Mouse (Mus musculus): ENCODE data around the gene Lcorl. TPM values are rescaled to one million over a fixed set of nuclear protein-coding genes. Genes with fewer than 3 reads are reported as not detected.

Lcorl gene
- polyA plus RNA-seq, 1 experiment from 2014 or later, result 51.1 TPM

GRCm38 (mm10) chr5:45685243-45685642 is 172.2 kb downstream of the Lcorl start:
- WGBS, result 91% methylated on average over 2 of the region's 2 CpGs

GRCm38 (mm10) chr5:45683388-45683787 is 174.0 kb downstream of the Lcorl start:
- Histone ChIP-seq H3K27me3 (replicated peaks; ENCODE audit: control insufficient read depth, insufficient read depth, low read length) (no peaks in the 10 kb centered on the region), H3K4me2 (ENCODE audit: low read length) (no peak overlapping the region), H3K36me3 (ENCODE audit: control insufficient read depth, insufficient read depth, low read length) (peaks cover 11% of the 10 kb centered on the region; the same call in 1 of the 2 replicates), H3K9me3 (replicated peaks; ENCODE audit: control insufficient read depth, low read length) (no peaks in the 10 kb centered on the region), H3K27ac (ENCODE audit: low read depth, low read length) (no peak overlapping the region), H3K4me3 (ENCODE audit: low read depth, low read length) (no peak overlapping the region), H3K4me1 (ENCODE audit: control insufficient read depth, insufficient read depth, low read length) (no peaks in the 10 kb centered on the region), H3K9ac (ENCODE audit: low read length) (no peak overlapping the region)
- ATAC-seq, result no peak
- no peak for DNase-seq (ENCODE audit: low spot score)
- WGBS, result 92% methylated on average over 1 of the region's 1 CpGs

More at GRCm38 (mm10) chr5:45685243-45685642, 172.2 kb downstream of the Lcorl start:
- no peaks in the 10 kb centered on the region for H3K4me1 ChIP-seq (ENCODE audit: control insufficient read depth, insufficient read depth, low read length)
- no peak for DNase-seq (ENCODE audit: low spot score)
- no peak for ATAC-seq
- H3K36me3 ChIP-seq (ENCODE audit: control insufficient read depth, insufficient read depth, low read length), result 0 out of 2 replicates have a peak, but pooled peaks cover 14% of the 10 kb centered on the region
- no peaks in the 10 kb centered on the region for H3K27me3 ChIP-seq (replicated peaks; ENCODE audit: control insufficient read depth, insufficient read depth, low read length)
- no peak overlapping the region for H3K9ac ChIP-seq (ENCODE audit: low read length)
- H3K27ac ChIP-seq (ENCODE audit: low read depth, low read length), result no peak overlapping the region
- no peak overlapping the region for H3K4me2 ChIP-seq (ENCODE audit: low read length)
- H3K4me3 ChIP-seq (ENCODE audit: low read depth, low read length), result no peak overlapping the region
- H3K9me3 ChIP-seq (replicated peaks; ENCODE audit: control insufficient read depth, low read length), result no peaks in the 10 kb centered on the region

GRCm38 (mm10) chr5:45679955-45680354 is 177.5 kb downstream of the Lcorl start:
- no peak overlapping the region for H3K4me3 ChIP-seq (ENCODE audit: low read depth, low read length)
- no peak for ATAC-seq
- no peaks in the 10 kb centered on the region for H3K9me3 ChIP-seq (replicated peaks; ENCODE audit: control insufficient read depth, low read length)
- H3K4me2 ChIP-seq (ENCODE audit: low read length), result no peak overlapping the region
- H3K27ac ChIP-seq (ENCODE audit: low read depth, low read length), result no peak overlapping the region
- DNase-seq (ENCODE audit: low spot score), result no peak
- no peak overlapping the region for H3K9ac ChIP-seq (ENCODE audit: low read length)
- no peaks in the 10 kb centered on the region for H3K27me3 ChIP-seq (replicated peaks; ENCODE audit: control insufficient read depth, insufficient read depth, low read length)
- H3K4me1 ChIP-seq (ENCODE audit: control insufficient read depth, insufficient read depth, low read length), result no peaks in the 10 kb centered on the region
- peaks cover 29% of the 10 kb centered on the region for H3K36me3 ChIP-seq (ENCODE audit: control insufficient read depth, insufficient read depth, low read length)

DNA sequence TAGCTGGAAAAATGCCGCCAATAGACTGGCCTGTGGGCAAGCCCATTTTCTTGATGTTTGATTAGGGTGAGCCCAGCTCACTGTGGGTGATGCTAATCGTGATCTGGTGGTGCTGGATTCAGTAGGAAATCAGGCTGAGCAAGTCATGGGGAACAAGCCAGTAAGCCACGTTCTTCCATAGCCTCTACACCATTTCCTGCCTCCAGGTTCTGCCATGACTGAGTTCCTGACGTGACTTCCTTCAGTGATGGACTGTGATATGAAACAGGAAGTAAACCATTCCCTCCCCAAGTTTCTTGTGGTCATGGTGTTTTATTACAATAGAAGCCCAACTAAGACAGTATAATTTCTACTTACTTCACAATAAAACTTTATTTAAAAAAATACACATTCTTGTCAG is 179.8 kb downstream of the Lcorl start:
- DNase-seq (ENCODE audit: low spot score), result no peak
- Histone ChIP-seq H3K9me3 (replicated peaks; ENCODE audit: control insufficient read depth, low read length) (no peaks in the 10 kb centered on the region), H3K27me3 (replicated peaks; ENCODE audit: control insufficient read depth, insufficient read depth, low read length) (no peaks in the 10 kb centered on the region), H3K4me3 (ENCODE audit: low read depth, low read length) (no peak overlapping the region), H3K9ac (ENCODE audit: low read length) (no peak overlapping the region), H3K27ac (ENCODE audit: low read depth, low read length) (no peak overlapping the region), H3K36me3 (ENCODE audit: control insufficient read depth, insufficient read depth, low read length) (peaks cover 24% of the 10 kb centered on the region), H3K4me2 (ENCODE audit: low read length) (no peak overlapping the region), H3K4me1 (ENCODE audit: control insufficient read depth, insufficient read depth, low read length) (no peaks in the 10 kb centered on the region)
- no peak for ATAC-seq
- whole genome bisulfite sequencing, result 85% methylated on average over 4 of the region's 4 CpGs

DNA sequence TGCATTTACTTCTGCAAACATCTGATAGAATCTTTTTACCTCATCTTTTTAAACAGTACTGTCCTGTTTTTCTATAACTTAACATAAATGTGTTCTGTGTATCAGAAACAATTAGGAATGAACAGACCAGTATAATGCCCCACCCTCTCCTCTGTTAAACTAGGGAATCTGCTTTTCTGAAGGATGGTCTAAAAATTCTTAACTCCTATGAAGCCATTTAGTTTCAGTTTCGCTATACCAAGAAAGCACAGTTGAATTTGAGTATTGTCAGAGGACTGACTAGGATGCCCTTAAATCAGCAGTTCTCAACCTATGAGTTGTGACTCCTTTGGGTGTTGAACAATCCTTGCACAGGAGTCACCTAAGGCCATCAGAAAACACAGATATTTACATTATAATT is 182.4 kb downstream of the Lcorl start:
- no peaks in the 10 kb centered on the region for H3K9me3 ChIP-seq (replicated peaks; ENCODE audit: control insufficient read depth, low read length)
- H3K27me3 ChIP-seq (replicated peaks; ENCODE audit: control insufficient read depth, insufficient read depth, low read length), result no peaks in the 10 kb centered on the region
- ATAC-seq (no peak), DNase-seq (ENCODE audit: low spot score) (no peak)
- no peak overlapping the region for H3K27ac ChIP-seq (ENCODE audit: low read depth, low read length)
- H3K4me1 ChIP-seq (ENCODE audit: control insufficient read depth, insufficient read depth, low read length), result peaks cover 5% of the 10 kb centered on the region; the same call in 1 of the 2 replicates
- WGBS, result 96% methylated on average over 1 of the region's 1 CpGs
- H3K4me3 ChIP-seq (ENCODE audit: low read depth, low read length), result no peak overlapping the region
- no peak overlapping the region for H3K9ac ChIP-seq (ENCODE audit: low read length)
- H3K36me3 ChIP-seq (ENCODE audit: control insufficient read depth, insufficient read depth, low read length), result peaks cover 22% of the 10 kb centered on the region
- H3K4me2 ChIP-seq (ENCODE audit: low read length), result no peak overlapping the region

- DNase-seq (ENCODE audit: low spot score) (no peak), ATAC-seq (no peak)
- peak overlapping the region; percentile 76 for H3K4me3 ChIP-seq (ENCODE audit: low read depth, low read length)
- H3K9ac ChIP-seq (ENCODE audit: low read length), result no peak overlapping the region; the same call in 1 of the 2 replicates
- H3K9me3 ChIP-seq (replicated peaks; ENCODE audit: control insufficient read depth, low read length), result no peaks in the 10 kb centered on the region
- 50% methylated on average over 5 of the region's 5 CpGs for WGBS
- peak overlapping the region; percentile 86 for H3K4me2 ChIP-seq (ENCODE audit: low read length)
- no peaks in the 10 kb centered on the region for H3K27me3 ChIP-seq (replicated peaks; ENCODE audit: control insufficient read depth, insufficient read depth, low read length)
- peaks cover 4% of the 10 kb centered on the region; the same call in 1 of the 2 replicates for H3K36me3 ChIP-seq (ENCODE audit: control insufficient read depth, insufficient read depth, low read length)
- H3K27ac ChIP-seq (ENCODE audit: low read depth, low read length), result no peak overlapping the region
- peaks cover 9% of the 10 kb centered on the region; the same call in 1 of the 2 replicates for H3K4me1 ChIP-seq (ENCODE audit: control insufficient read depth, insufficient read depth, low read length)
These were observed 186.4 kb downstream of the Lcorl start for GRCm38 (mm10) chr5:45670894-45671494.

DNA sequence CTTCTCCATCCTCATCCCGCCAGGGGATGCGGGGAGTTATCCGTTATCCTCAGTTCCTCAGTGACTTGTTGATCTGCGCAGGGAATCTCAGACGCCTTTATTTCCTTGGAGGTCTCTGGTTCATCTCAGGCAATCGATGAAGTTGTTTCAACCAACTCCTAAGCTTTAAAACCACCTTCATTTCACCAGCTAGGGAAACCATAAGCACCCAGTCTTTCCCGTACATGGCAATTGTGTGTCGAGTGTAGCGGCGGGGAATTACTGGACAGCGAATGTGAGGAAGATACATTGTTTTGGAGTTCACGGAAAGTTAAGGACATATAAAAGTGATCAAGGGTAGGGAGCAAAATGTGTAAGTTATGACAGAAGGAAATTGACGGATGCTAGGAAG is 187.1 kb downstream of the Lcorl start:
- Histone ChIP-seq H3K4me2 (ENCODE audit: low read length) (peak overlapping the region; percentile 86), H3K27me3 (replicated peaks; ENCODE audit: control insufficient read depth, insufficient read depth, low read length) (no peaks in the 10 kb centered on the region), H3K4me3 (ENCODE audit: low read depth, low read length) (peak overlapping the region; percentile 76), H3K9ac (ENCODE audit: low read length) (peak overlapping the region; percentile 71), H3K4me1 (ENCODE audit: control insufficient read depth, insufficient read depth, low read length) (peaks cover 9% of the 10 kb centered on the region; the same call in 1 of the 2 replicates), H3K9me3 (replicated peaks; ENCODE audit: control insufficient read depth, low read length) (no peaks in the 10 kb centered on the region), H3K36me3 (ENCODE audit: control insufficient read depth, insufficient read depth, low read length) (no peaks in the 10 kb centered on the region), H3K27ac (ENCODE audit: low read depth, low read length) (peak overlapping the region; percentile 82; the same call in 1 of the 2 replicates)
- under 1% methylated on average over 13 of the region's 13 CpGs for WGBS
- no peak for ATAC-seq
- peak; percentile 15 for DNase-seq (ENCODE audit: low spot score)

GRCm38 (mm10) chr5:45669598-45670279 is 187.7 kb downstream of the Lcorl start, which contains the start of gene Ncapg:
Gene Ncapg (plus strand): TSS chr5:45669919.
- H3K9me3 ChIP-seq (replicated peaks; ENCODE audit: control insufficient read depth, low read length), result no peaks in the 10 kb centered on the region
- H3K4me1 ChIP-seq (ENCODE audit: control insufficient read depth, insufficient read depth, low read length), result peaks cover 9% of the 10 kb centered on the region; the same call in 1 of the 2 replicates
- H3K27me3 ChIP-seq (replicated peaks; ENCODE audit: control insufficient read depth, insufficient read depth, low read length), result no peaks in the 10 kb centered on the region
- peak within 1 kb of the TSS; percentile 76 for H3K4me3 ChIP-seq (ENCODE audit: low read depth, low read length)
- DNase-seq (ENCODE audit: low spot score) (peak; percentile 99), ATAC-seq (peak; percentile 100)
- peak within 1 kb of the TSS; percentile 82 for H3K27ac ChIP-seq (ENCODE audit: low read depth, low read length)
- H3K4me2 ChIP-seq (ENCODE audit: low read length), result peak within 1 kb of the TSS; percentile 88
- under 1% methylated on average over 62 of the region's 66 CpGs for WGBS
- peak within 1 kb of the TSS; percentile 77 for H3K9ac ChIP-seq (ENCODE audit: low read length)
- no peaks in the 10 kb centered on the region for H3K36me3 ChIP-seq (ENCODE audit: control insufficient read depth, insufficient read depth, low read length)

- H3K9me3 ChIP-seq (replicated peaks; ENCODE audit: control insufficient read depth, low read length), result no peaks in the 10 kb centered on the region
- peak overlapping the region; percentile 88 for H3K4me2 ChIP-seq (ENCODE audit: low read length)
- H3K9ac ChIP-seq (ENCODE audit: low read length), result peak overlapping the region; percentile 77
- WGBS, result under 1% methylated on average over 27 of the region's 27 CpGs
- peak overlapping the region; percentile 76 for H3K4me3 ChIP-seq (ENCODE audit: low read depth, low read length)
- H3K36me3 ChIP-seq (ENCODE audit: control insufficient read depth, insufficient read depth, low read length), result no peaks in the 10 kb centered on the region
- no peaks in the 10 kb centered on the region for H3K27me3 ChIP-seq (replicated peaks; ENCODE audit: control insufficient read depth, insufficient read depth, low read length)
- DNase-seq (ENCODE audit: low spot score) (no peak), ATAC-seq (no peak; the same call in 1 of the 2 replicates)
- H3K4me1 ChIP-seq (ENCODE audit: control insufficient read depth, insufficient read depth, low read length), result peaks cover 9% of the 10 kb centered on the region; the same call in 1 of the 2 replicates
- peak overlapping the region; percentile 65 for H3K27ac ChIP-seq (ENCODE audit: low read depth, low read length)
These were observed 188.2 kb downstream of the Lcorl start for GRCm38 (mm10) chr5:45669234-45669597.
